Mouse (Mus musculus) forebrain, embryonic 12.5 days (tissue): ENCODE measurements around the gene Csad. TPM values are rescaled to one million over a fixed set of nuclear protein-coding genes. Genes with fewer than 3 reads are reported as not detected.
"Not testable (repeated sequence)": the region's sequence is repeated elsewhere in the genome, so short reads cannot be mapped to it uniquely, and the experiment has no call there.

Source experiments
- ATAC-seq: fragments of 200-750 bp; cut with Nextera tagmentation; 2 replicates; pipeline ENCODE4 v1.8.0; 2017; ENCODE audit warnings: moderate TSS enrichment; ENCODE audit not compliant: low FRiP score
- H3K27ac ChIP-seq: fragments of 300-500 bp; sonication (generic); 2 replicates; pipeline ENCODE4 v1.5.1; 2016; ENCODE audit warnings: mild to moderate bottlenecking
- H3K27me3 ChIP-seq: fragments of 300-500 bp; sonication (generic); 2 replicates; pipeline ENCODE4 v1.6.1; 2016; ENCODE audit warnings: mild to moderate bottlenecking
- H3K36me3 ChIP-seq: fragments of 300-500 bp; sonication (generic); replicated peaks from 2 replicates; pipeline ENCODE4 v1.6.1; 2016; ENCODE audit warnings: mild to moderate bottlenecking
- H3K4me1 ChIP-seq: fragments of 300-500 bp; sonication (generic); 2 replicates; pipeline ENCODE4 v1.6.1; 2016
- H3K4me2 ChIP-seq: fragments of 300-500 bp; sonication (generic); 2 replicates; pipeline ENCODE4 v1.6.1; 2016; ENCODE audit warnings: mild to moderate bottlenecking, moderate library complexity
- H3K4me3 ChIP-seq: fragments of 300-500 bp; sonication (generic); replicated peaks from 2 replicates; pipeline ENCODE4 v1.5.1; 2016; ENCODE audit warnings: mild to moderate bottlenecking
- H3K9ac ChIP-seq: fragments of 300-500 bp; sonication (generic); 2 replicates; pipeline ENCODE4 v1.6.1; 2016; ENCODE audit warnings: mild to moderate bottlenecking
- H3K9me3 ChIP-seq: fragments of 300-500 bp; sonication (generic); 2 replicates; pipeline ENCODE4 v1.6.1; 2016
- WGBS: fragments of 180-500 bp; shearing (Covaris S2); methylation state at CpG from one replicate; pipeline ENCODE4 v1.1.7; 2016; 5-methylcytosine and 5-hydroxymethylcytosine counted together
- polyA plus RNA-seq: library from polyadenylated mRNA; unstranded; fragments of >200 nt; fragmentation: Nextera tagmentation; extraction: Ambion mirVana; gene quantifications from 2 replicates; pipeline ENCODE4 v1.2.1, GENCODE M21; 2016

The Csad gene
- polyA plus RNA-seq, 1 experiment from 2014 or later: 51.8 TPM

DNA sequence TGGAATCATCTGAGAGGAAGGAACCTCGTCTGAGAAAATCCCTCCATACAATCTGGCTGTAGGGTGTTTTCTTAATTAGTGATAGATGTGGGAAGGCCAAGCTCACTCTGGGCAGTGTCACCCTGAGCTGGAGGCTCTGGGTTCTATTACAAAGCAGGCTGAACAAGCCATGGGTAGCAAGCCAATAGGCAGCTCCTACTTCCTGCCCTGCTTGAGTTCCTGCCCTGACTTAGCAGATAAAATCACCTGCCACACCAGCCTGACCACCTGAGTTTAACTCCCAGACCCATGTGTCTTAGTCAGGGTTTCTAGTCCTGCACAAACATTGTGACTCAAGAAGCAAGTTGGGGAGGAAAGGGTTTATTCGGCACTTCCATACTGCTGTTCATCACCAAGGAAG is 35.5 kb downstream of the Csad start:
- Histone ChIP-seq H3K9ac (no peak overlapping the region), H3K4me3 (no peak overlapping the region), H3K27ac (no peak overlapping the region), H3K36me3 (no peaks in the 10 kb centered on the region), H3K4me2 (no peak overlapping the region), H3K9me3 (no peaks in the 10 kb centered on the region), H3K4me1 (no peaks in the 10 kb centered on the region), H3K27me3 (no peaks in the 10 kb centered on the region)
- WGBS: 74% methylated on average over 2 of the region's 2 CpGs
- ATAC-seq: no peak

GRCm38 (mm10) chr15:102167620-102168021 is 36.9 kb downstream of the Csad start:
- WGBS: 74% methylated on average over 6 of the region's 6 CpGs
- no peaks in the 10 kb centered on the region for H3K36me3 ChIP-seq
- no peaks in the 10 kb centered on the region for H3K4me1 ChIP-seq
- no peak overlapping the region for H3K4me3 ChIP-seq
- no peaks in the 10 kb centered on the region for H3K9me3 ChIP-seq
- no peaks in the 10 kb centered on the region for H3K27me3 ChIP-seq
- H3K9ac ChIP-seq: no peak overlapping the region
- no peak overlapping the region for H3K4me2 ChIP-seq
- H3K27ac ChIP-seq: no peak overlapping the region
- ATAC-seq: no peak

GRCm38 (mm10) chr15:102165468-102166100 is 38.9 kb downstream of the Csad start:
- ATAC-seq: no peak
- no peak overlapping the region for H3K27ac ChIP-seq
- 66% methylated on average over 6 of the region's 6 CpGs for WGBS
- no peaks in the 10 kb centered on the region for H3K27me3 ChIP-seq
- H3K4me2 ChIP-seq: no peak overlapping the region
- no peaks in the 10 kb centered on the region for H3K9me3 ChIP-seq
- H3K4me1 ChIP-seq: no peaks in the 10 kb centered on the region
- H3K4me3 ChIP-seq: no peak overlapping the region
- H3K9ac ChIP-seq: no peak overlapping the region
- no peaks in the 10 kb centered on the region for H3K36me3 ChIP-seq

GRCm38 (mm10) chr15:102163900-102164693 is 40.4 kb downstream of the Csad start:
- Histone ChIP-seq H3K4me1 (no peaks in the 10 kb centered on the region), H3K27me3 (no peaks in the 10 kb centered on the region), H3K9me3 (no peaks in the 10 kb centered on the region), H3K4me3 (no peak overlapping the region), H3K4me2 (no peak overlapping the region), H3K36me3 (no peaks in the 10 kb centered on the region), H3K9ac (no peak overlapping the region), H3K27ac (no peak overlapping the region)
- no peak for ATAC-seq
- WGBS: 56% methylated on average over 3 of the region's 3 CpGs

DNA sequence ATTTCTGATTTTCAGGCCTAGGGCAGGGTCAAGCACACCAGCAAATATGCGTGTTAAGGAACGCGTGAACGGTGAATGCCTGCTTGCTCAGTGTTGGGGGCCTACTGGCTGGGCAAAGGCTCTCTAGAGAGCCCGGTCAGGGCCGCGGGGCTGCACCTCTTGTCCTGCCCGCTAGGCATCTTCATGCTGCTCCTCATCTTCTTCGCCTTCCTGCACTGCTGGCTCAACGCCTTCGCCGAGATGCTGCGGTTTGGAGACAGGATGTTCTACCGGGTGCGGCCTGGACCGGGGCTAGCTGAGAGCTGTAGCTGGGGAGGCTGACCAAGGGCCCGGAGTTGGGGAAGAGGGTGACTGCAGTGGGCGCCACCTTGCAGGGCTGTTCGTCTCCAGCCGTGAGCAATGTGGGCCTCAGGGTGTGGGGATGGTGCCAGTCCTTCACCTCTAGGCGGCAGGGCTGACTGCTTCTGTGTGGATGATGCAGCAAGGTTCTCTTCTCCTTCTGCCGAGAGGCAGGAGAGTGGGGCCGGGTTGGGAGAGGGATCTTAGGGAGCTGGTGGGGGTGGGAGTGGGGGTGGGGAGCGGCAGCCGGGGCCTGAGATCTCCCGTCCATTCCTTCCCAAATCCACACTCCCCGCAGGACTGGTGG is 44.0 kb downstream of the Csad start:
- Histone ChIP-seq H3K9ac (no peak overlapping the region), H3K27ac (no peak overlapping the region), H3K4me1 (peaks cover 7% of the 10 kb centered on the region), H3K4me2 (no peak overlapping the region), H3K36me3 (no peaks in the 10 kb centered on the region), H3K27me3 (no peaks in the 10 kb centered on the region), H3K9me3 (no peaks in the 10 kb centered on the region), H3K4me3 (no peak overlapping the region)
- 64% methylated on average over 23 of the region's 27 CpGs for WGBS
- ATAC-seq: no peak

- Histone ChIP-seq H3K4me1 (peaks cover 12% of the 10 kb centered on the region), H3K27me3 (0 out of 2 replicates have a peak, but pooled peaks cover 3% of the 10 kb centered on the region), H3K4me2 (peak overlapping the region; percentile 21; the same call in 1 of the 2 replicates), H3K9me3 (no peaks in the 10 kb centered on the region), H3K27ac (no peak overlapping the region), H3K36me3 (no peaks in the 10 kb centered on the region), H3K9ac (no peak overlapping the region), H3K4me3 (no peak overlapping the region)
- ATAC-seq: 0 out of 2 replicates have a peak, but pooled peaks have one; percentile 49
- 27% methylated on average over 20 of the region's 20 CpGs for WGBS
Observed at GRCm38 (mm10) chr15:102156836-102157235, 47.7 kb downstream of the Csad start.

- not testable (repeated sequence) for ATAC-seq, H3K27me3 ChIP-seq, H3K4me2 ChIP-seq, H3K4me3 ChIP-seq, H3K9ac ChIP-seq, H3K36me3 ChIP-seq, H3K27ac ChIP-seq, H3K9me3 ChIP-seq
- whole genome bisulfite sequencing: 92% methylated on average over 6 of the region's 6 CpGs
- peaks cover 17% of the 10 kb centered on the region for H3K4me1 ChIP-seq
Observed at GRCm38 (mm10) chr15:102155006-102155405, 49.5 kb downstream of the Csad start.

DNA sequence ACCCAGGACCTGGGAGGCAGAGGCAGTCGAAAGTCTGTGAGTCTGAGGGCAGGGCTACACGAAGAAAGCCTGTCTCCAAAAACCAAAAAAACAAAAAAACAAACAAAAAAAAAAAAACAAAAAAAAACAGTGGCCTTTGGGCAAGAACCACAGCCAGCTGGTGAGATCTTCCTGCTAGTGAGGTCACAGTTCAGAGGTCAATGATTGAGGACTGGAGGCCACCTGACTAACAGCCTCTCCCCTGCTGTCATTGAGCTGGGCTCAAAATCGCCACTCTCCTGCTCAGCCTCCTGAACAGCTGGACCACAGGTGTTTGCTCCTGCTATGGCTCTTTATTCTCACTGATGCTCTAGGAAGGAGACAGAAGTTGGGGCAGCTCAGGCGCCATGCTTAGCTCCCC is 51.9 kb downstream of the Csad start:
- 0 out of 2 replicates have a peak, but pooled peaks cover 7% of the 10 kb centered on the region for H3K27me3 ChIP-seq
- H3K4me1 ChIP-seq: peaks cover 15% of the 10 kb centered on the region
- no peak overlapping the region for H3K9ac ChIP-seq
- no peak overlapping the region for H3K4me3 ChIP-seq
- WGBS: 36% methylated on average over 4 of the region's 4 CpGs
- no peaks in the 10 kb centered on the region for H3K36me3 ChIP-seq
- H3K4me2 ChIP-seq: no peak overlapping the region
- no peak overlapping the region for H3K27ac ChIP-seq
- no peak for ATAC-seq
- no peaks in the 10 kb centered on the region for H3K9me3 ChIP-seq

DNA sequence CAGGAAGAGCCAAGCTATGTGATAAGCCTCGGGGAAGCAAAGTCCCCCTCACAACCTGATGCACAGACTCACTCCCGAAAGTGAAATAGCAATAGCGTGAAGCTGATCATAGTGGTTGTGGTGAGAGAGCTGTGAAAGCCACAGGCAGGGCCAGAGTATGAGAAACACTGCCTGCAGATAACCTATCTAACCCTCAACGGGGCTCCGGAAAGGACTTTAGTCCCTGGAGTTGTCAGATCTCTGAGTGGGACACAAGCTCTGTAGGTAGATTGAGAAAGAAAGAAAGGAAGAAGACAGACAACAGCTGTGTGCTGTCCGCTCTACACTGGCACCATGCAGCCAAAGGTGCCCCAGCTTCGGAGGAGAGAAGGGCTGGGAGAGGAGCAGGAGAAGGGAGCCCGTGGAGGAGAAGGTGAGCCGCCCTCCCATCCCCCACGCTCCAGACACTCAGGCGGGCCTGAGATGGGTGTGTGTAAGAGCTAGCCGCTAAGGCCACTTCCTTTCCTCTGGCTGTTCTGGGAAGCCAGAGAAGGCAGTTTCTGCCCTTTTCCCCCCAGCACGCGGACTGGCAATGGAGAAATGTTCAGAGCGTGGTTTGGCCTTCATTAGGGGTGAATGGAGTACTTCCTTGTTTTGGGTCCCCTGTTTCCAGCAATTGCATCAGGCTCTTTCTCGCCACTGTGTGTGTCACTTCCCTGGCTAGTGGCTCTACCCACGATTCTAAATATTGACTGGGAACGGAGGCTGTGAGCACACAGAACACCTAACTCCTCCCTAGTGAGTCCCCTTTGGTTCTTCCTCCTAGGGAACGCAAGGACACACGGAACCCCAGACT is 54.0 kb downstream of the Csad start, which contains the start of gene Soat2:
Soat2 (plus strand) TSS at position 226 of the 835 bp plus-strand sequence.
- Histone ChIP-seq H3K4me1 (peaks cover 10% of the 10 kb centered on the region), H3K9me3 (no peaks in the 10 kb centered on the region), H3K36me3 (no peaks in the 10 kb centered on the region), H3K27ac (no peak within 1 kb of the TSS), H3K27me3 (peaks cover 15% of the 10 kb centered on the region), H3K4me2 (no peak within 1 kb of the TSS), H3K4me3 (no peak within 1 kb of the TSS), H3K9ac (no peak within 1 kb of the TSS)
- 59% methylated on average over 20 of the region's 20 CpGs for WGBS
- ATAC-seq: no peak

- Histone ChIP-seq H3K4me1 (peaks cover 12% of the 10 kb centered on the region), H3K27ac (no peak overlapping the region), H3K9me3 (no peaks in the 10 kb centered on the region), H3K4me3 (no peak overlapping the region), H3K4me2 (no peak overlapping the region), H3K27me3 (peaks cover 25% of the 10 kb centered on the region), H3K36me3 (no peaks in the 10 kb centered on the region), H3K9ac (no peak overlapping the region)
- ATAC-seq: no peak
- 65% methylated on average over 4 of the region's 4 CpGs for WGBS
Observed at GRCm38 (mm10) chr15:102149561-102149960, 55.0 kb downstream of the Csad start.

- Histone ChIP-seq H3K9me3 (no peaks in the 10 kb centered on the region), H3K27me3 (peaks cover 38% of the 10 kb centered on the region), H3K4me2 (no peak overlapping the region), H3K4me1 (peaks cover 12% of the 10 kb centered on the region), H3K9ac (no peak overlapping the region), H3K27ac (no peak overlapping the region), H3K4me3 (no peak overlapping the region), H3K36me3 (no peaks in the 10 kb centered on the region)
- ATAC-seq: no peak
- WGBS: 72% methylated on average over 16 of the region's 16 CpGs
Observed at GRCm38 (mm10) chr15:102147674-102148402, 56.7 kb downstream of the Csad start.
